Mouse (Mus musculus) neutrophil, adult 83 days (primary cell): ENCODE data around the gene Olfr477. TPM values are rescaled to one million over a fixed set of nuclear protein-coding genes. Genes with fewer than 3 reads are reported as not detected.

Experiments used
- total RNA-seq, 2 experiments: library from RNA; stranded (reverse); gene quantifications; one replicate each; pipeline ENCODE4 v1.2.4; 2023

The Olfr477 gene
- not detected for total RNA-seq

DNA sequence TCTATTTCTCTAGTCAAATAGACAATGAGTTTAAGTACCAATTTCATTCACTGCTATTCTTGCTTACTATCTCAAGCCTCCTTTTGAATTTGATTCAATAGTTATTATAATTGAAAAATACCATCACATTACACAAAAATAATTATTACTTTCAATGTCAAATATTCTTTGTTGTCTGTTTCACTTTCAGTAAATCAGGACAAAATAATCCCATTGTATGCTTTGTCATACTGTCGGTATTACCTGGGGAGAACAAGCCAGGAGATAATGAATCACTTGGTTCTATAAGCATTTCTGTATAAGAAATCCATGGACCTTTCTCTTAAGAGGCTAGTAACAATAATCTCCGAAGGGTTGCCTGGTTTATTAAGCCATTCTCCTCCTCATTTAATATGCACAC is at the start of gene Olfr477:
Gene Olfr477, plus strand, starts transcription at position 301 of the 400 bp plus-strand sequence.

GRCm38 (mm10) chr7:107954343-107954742 is 32.1 kb upstream of the Olfr477 start, which contains the start of gene Olfr474:
TSS of gene Olfr474 (plus strand) at chr7:107954643.

DNA sequence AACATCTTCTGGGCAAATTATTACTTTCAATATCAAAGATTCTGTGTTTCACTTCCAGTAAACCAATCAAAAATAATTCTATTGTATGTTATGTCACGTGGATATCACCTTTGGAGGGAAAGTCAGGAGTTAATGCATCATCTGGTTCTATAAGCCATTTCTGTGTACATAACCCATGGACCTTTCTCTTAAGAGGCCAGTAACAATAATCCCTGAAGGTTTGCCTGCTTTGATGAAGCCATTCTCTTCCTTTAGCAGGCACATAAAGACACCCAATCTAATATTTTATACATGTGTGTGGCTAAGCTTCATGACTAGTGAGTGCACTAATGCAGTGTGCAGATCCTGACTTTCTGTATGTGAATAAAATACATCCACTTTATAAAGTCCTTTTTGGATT is 22.0 kb upstream of the Olfr477 start, which contains the start of gene Olfr476:
Gene Olfr476, plus strand, starts transcription at position 301 of the 400 bp plus-strand sequence.

GRCm38 (mm10) chr7:108033889-108034288 is 47.4 kb downstream of the Olfr477 start, which contains the start of gene Olfr478:
TSS of gene Olfr478 (minus strand) at chr7:108033989.

Other genes with a start within 250 kb of the Olfr477 start
- not detected for gene Cyb5r2, start 228.7 kb upstream of the Olfr477 start, total RNA-seq
- gene Ovch2, start 185.5 kb upstream of the Olfr477 start, total RNA-seq, result not detected
- not detected for gene Olfr467, start 174.4 kb upstream of the Olfr477 start, total RNA-seq
- gene Olfr469, start 161.2 kb upstream of the Olfr477 start, total RNA-seq, result not detected
- not detected for gene Olfr470, start 139.2 kb upstream of the Olfr477 start, total RNA-seq
- not detected for gene Olfr472, start 88.8 kb upstream of the Olfr477 start, total RNA-seq
- gene Olfr473, start 56.2 kb upstream of the Olfr477 start, total RNA-seq, result not detected
- gene Olfr474, start 32.0 kb upstream of the Olfr477 start, total RNA-seq, result not detected
- not detected for gene Olfr476, start 21.9 kb upstream of the Olfr477 start, total RNA-seq
- gene Olfr478, start 47.3 kb downstream of the Olfr477 start, total RNA-seq, result not detected
- not detected for gene Olfr479, start 64.0 kb downstream of the Olfr477 start, total RNA-seq
- gene Olfr480, start 80.7 kb downstream of the Olfr477 start, total RNA-seq, result not detected
- not detected for gene Olfr481, start 93.2 kb downstream of the Olfr477 start, total RNA-seq
- gene Olfr482, start 110.9 kb downstream of the Olfr477 start, total RNA-seq, result 1 to 10 TPM; 1.2 to 1.7 TPM
- gene Olfr483, start 114.2 kb downstream of the Olfr477 start, total RNA-seq, result not detected
- gene Olfr484, start 140.8 kb downstream of the Olfr477 start, total RNA-seq, result not detected
- gene Olfr485, start 173.2 kb downstream of the Olfr477 start, total RNA-seq, result not detected
- not detected for gene Olfr486, start 186.0 kb downstream of the Olfr477 start, total RNA-seq
- gene Olfr487, start 227.9 kb downstream of the Olfr477 start, total RNA-seq, result not detected